Mouse (Mus musculus) liver, embryonic 14.5 days (tissue): Measurements from ENCODE around the gene Pou2f2. TPM values are rescaled to one million over a fixed set of nuclear protein-coding genes. Genes with fewer than 3 reads are reported as not detected.

Experiments used
- ATAC-seq: fragments of 200-750 bp; cut with Nextera tagmentation; 2 replicates; pipeline ENCODE4 v1.8.0; 2017; ENCODE audit warnings: moderate number of reproducible peaks, mild to moderate bottlenecking, moderate library complexity; ENCODE audit not compliant: insufficient read depth
- DNase-seq, 3 experiments: peaks; one replicate each; pipeline ENCODE4 v3.0.0-alpha.2; 2012 to 2013; ENCODE audit warnings: low read depth in 3 of 3, low spot score in 3 of 3
- H3K27ac ChIP-seq: fragments of 300-500 bp; sonication (generic); 2 replicates; pipeline ENCODE4 v1.5.1; 2014; ENCODE audit warnings: moderate library complexity, mild to moderate bottlenecking, control low read depth, inconsistent platforms
- H3K27me3 ChIP-seq: fragments of 300-500 bp; sonication (generic); 2 replicates; pipeline ENCODE4 v1.6.1; 2014; ENCODE audit warnings: mild to moderate bottlenecking, low read length, moderate library complexity; ENCODE audit not compliant: control insufficient read depth, insufficient read depth
- H3K36me3 ChIP-seq: fragments of 300-500 bp; sonication (generic); replicated peaks from 2 replicates; pipeline ENCODE4 v1.6.1; 2014; ENCODE audit warnings: low read depth; ENCODE audit not compliant: control insufficient read depth, insufficient read depth
- H3K4me1 ChIP-seq, 2 experiments: fragments of 200-500 bp in 1 of 2; fragments of 300-500 bp in 1 of 2; sonication (generic) in 1 of 2; replicated peaks; 2 replicates each; pipeline ENCODE4 v1.6.1; 2012 to 2014; ENCODE audit warnings: antibody characterized with exemption in 1 of 2, inconsistent platforms in 1 of 2, low read length in 1 of 2; ENCODE audit not compliant: control insufficient read depth in 2 of 2, insufficient read depth in 2 of 2
- H3K4me2 ChIP-seq: fragments of 300-500 bp; sonication (generic); 2 replicates; pipeline ENCODE4 v1.6.1; 2014; ENCODE audit warnings: low read depth, mild to moderate bottlenecking, control low read depth, moderate library complexity
- H3K4me3 ChIP-seq, 2 experiments: fragments of 200-500 bp in 1 of 2; fragments of 300-500 bp in 1 of 2; sonication (generic) in 1 of 2; 2 replicates each; pipeline ENCODE4 v1.5.1; 2012 to 2014; ENCODE audit warnings: low read depth in 2 of 2, low read length in 2 of 2, mild to moderate bottlenecking in 2 of 2, control low read depth in 1 of 2, inconsistent platforms in 1 of 2, moderate library complexity in 1 of 2; ENCODE audit not compliant: insufficient read depth in 1 of 2
- H3K9ac ChIP-seq: fragments of 300-500 bp; sonication (generic); replicated peaks from 2 replicates; pipeline ENCODE4 v1.6.1; 2014; ENCODE audit warnings: mild to moderate bottlenecking, control low read depth, moderate library complexity
- H3K9me3 ChIP-seq: fragments of 300-500 bp; sonication (generic); 2 replicates; pipeline ENCODE4 v1.6.1; 2016; ENCODE audit warnings: low read length, mixed read lengths; ENCODE audit not compliant: control insufficient read depth
- CTCF ChIP-seq: IDR thresholded peaks from 2 replicates; pipeline ENCODE4 v1.5.1; 2016; ENCODE audit warnings: antibody characterized with exemption, low read depth, control low read depth
- EP300 ChIP-seq: IDR thresholded peaks from 2 replicates; pipeline ENCODE4 v1.6.1; 2016; ENCODE audit warnings: antibody characterized with exemption, low read depth
- WGBS: fragments of 180-500 bp; shearing (Covaris S2); extraction: QIAGEN DNeasy Blood & Tissue Kit; methylation state at CpG from one replicate; pipeline ENCODE4 v1.1.7; 2014; ENCODE audit not compliant: insufficient replicate concordance; 5-methylcytosine and 5-hydroxymethylcytosine counted together
- polyA plus RNA-seq, 2 experiments: library from polyadenylated mRNA; depleted of rRNA in 1 of 2; stranded (reverse) in 1 of 2; unstranded in 1 of 2; fragments of >200 nt; fragmentation: Nextera tagmentation in 1 of 2; extraction: Ambion mirVana in 1 of 2; gene quantifications; 2 replicates each; pipeline versions ENCODE4 v1.2.1 to v1.2.3; 2012 to 2014

Gene Pou2f2
- polyA plus RNA-seq, 2 experiments: 0.73 to 0.94 TPM

GRCm38 (mm10) chr7:25150151-25150663, 29.3 kb downstream of the Pou2f2 start:
- Histone ChIP-seq H3K36me3 (no peaks in the 10 kb centered on the region), H3K4me2 (no peak overlapping the region), H3K27ac (no peak overlapping the region), H3K9ac (no peak overlapping the region), H3K4me3 (no peak overlapping the region), H3K27me3 (peaks cover 33% of the 10 kb centered on the region), H3K4me1 (peaks cover 11 to 16% of the 10 kb centered on the region in 2 experiments), H3K9me3 (no peaks in the 10 kb centered on the region)
- TF ChIP-seq EP300: no peak
- no peak for TF ChIP-seq CTCF
- ATAC-seq: no peak
- no peak for DNase-seq
- 0% methylated on average over 10 of the region's 18 CpGs for WGBS

DNA sequence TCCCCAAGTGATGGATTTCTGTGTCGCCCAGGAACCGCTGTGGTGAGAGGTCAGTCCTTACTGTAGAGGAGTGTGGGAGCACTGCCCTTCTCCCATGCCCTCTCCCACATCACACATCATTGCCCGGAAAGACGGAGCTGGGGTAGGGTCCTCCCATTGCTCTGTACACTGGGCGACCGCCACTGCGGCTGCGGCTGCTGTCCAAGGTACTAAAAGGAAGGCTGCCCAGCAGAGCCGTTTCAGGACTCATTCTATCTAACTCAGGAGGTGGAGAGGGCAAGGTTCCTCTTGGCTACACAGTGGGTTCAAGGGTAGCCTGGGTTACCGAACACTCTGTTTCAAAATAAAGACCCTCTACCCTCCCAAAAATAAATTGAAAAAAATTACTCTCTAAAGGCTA, 33.6 kb downstream of the Pou2f2 start:
- no peak overlapping the region for H3K4me2 ChIP-seq
- no peaks in the 10 kb centered on the region for H3K9me3 ChIP-seq
- DNase-seq (no peak), ATAC-seq (no peak)
- H3K36me3 ChIP-seq: no peaks in the 10 kb centered on the region
- H3K27me3 ChIP-seq: peaks cover 21% of the 10 kb centered on the region
- H3K4me3 ChIP-seq: no peak overlapping the region
- H3K27ac ChIP-seq: no peak overlapping the region
- 9% methylated on average over 10 of the region's 10 CpGs for WGBS
- H3K9ac ChIP-seq: no peak overlapping the region
- H3K4me1 ChIP-seq: no peaks in the 10 kb centered on the region
- no peak for TF ChIP-seq EP300
- no peak for TF ChIP-seq CTCF

DNA sequence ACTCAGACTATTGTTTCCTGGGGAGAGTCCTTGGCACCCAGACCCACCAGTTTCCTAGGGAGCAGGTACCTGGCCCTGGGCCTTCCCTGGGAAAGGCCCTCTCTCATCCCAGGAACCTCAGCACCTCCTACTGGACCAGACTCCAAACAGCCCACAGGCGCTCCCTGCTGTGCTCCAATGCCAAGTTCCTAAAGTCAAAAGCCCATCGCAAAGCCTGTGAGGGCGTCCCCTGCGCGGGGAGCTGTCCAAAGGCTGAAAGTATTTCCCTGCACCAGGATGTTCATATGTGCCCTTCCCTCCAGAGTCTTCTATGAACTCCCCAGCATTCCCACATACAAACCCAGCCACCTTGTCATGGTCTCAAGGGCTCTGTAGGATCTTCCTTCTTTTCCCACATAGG, 37.8 kb downstream of the Pou2f2 start:
- no peak for ATAC-seq

GRCm38 (mm10) chr7:25137553-25137952, 42.0 kb downstream of the Pou2f2 start:
- 27% methylated on average over 3 of the region's 3 CpGs for WGBS
- DNase-seq (no peak), ATAC-seq (no peak)
- Histone ChIP-seq H3K4me1 (peaks cover 0 to 2% of the 10 kb centered on the region in 2 experiments; a peak in 1 of 4 replicates), H3K9ac (no peak overlapping the region), H3K4me3 (no peak overlapping the region), H3K9me3 (no peaks in the 10 kb centered on the region), H3K27ac (no peak overlapping the region), H3K27me3 (peaks cover 20% of the 10 kb centered on the region), H3K36me3 (no peaks in the 10 kb centered on the region), H3K4me2 (no peak overlapping the region)
- TF ChIP-seq CTCF (no peak), EP300 (no peak)

More for the DNA sequence above, 37.8 kb downstream of the Pou2f2 start:
- TF ChIP-seq CTCF: peak; percentile 13; the same call in 1 of the 2 replicates
- TF ChIP-seq EP300: no peak
- Histone ChIP-seq H3K27ac (no peak overlapping the region), H3K4me2 (no peak overlapping the region), H3K9me3 (no peaks in the 10 kb centered on the region), H3K9ac (no peak overlapping the region), H3K4me3 (no peak overlapping the region), H3K36me3 (no peaks in the 10 kb centered on the region), H3K4me1 (no peaks in the 10 kb centered on the region), H3K27me3 (no peaks in the 10 kb centered on the region; the same call in 1 of the 2 replicates)
- peak in 1 of 3 experiments; percentile 26 for DNase-seq
- 2% methylated on average over 5 of the region's 5 CpGs for WGBS

DNA sequence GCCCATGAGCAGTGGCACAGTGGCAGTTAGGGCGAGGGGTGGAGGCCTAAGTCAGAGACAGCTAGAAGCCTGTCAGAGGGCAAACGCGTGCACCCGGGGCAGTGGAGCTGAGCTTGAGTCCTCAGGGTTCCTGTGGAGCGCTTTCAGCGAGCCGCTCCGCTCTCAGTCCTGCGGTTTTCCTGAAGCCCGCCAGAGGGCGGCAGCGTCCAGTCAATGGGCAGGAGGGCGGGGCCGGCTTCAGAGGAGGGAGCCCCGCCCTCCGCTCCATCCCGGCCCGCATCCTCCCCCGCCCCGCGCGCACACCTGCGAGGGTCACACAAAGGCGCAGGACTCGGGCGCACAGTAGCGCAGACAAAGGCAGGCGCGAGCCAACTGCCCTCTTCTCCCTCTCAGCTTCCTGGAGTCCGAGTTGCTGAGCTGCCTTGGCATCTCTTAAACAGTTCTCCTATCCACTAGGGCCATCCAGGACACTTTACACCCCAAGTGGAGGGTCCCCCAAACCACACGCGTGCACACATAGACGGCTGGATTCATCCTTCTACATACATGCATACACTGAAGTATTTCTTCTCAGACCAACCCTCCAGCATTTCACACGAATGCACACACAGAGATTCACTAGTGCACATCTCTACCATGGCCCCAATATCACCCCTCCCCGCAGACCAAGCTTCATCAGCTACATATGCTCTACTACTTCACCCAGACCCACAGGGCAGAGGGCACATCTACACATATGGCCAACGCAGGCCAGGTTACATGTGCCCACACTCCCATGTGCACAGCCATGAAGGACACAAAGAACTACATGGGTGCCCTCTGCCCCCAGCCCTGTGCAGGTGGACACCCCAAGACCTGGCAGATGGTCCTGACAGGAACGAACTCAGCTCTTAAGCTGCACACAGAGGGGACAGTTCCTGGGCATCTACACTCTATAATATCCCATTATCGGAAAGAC, 46.2 kb downstream of the Pou2f2 start:
- DNase-seq (peak; percentile 54 to 62 (median 56)), ATAC-seq (peak; percentile 63; the same call in 1 of the 2 replicates)
- Histone ChIP-seq H3K4me2 (peak overlapping the region; percentile 59), H3K9ac (no peak overlapping the region), H3K27ac (no peak overlapping the region), H3K9me3 (no peaks in the 10 kb centered on the region), H3K4me3 (no peak overlapping the region), H3K27me3 (peaks cover 26% of the 10 kb centered on the region), H3K36me3 (no peaks in the 10 kb centered on the region), H3K4me1 (peaks cover 0 to 2% of the 10 kb centered on the region in 2 experiments; a peak in 1 of 4 replicates)
- WGBS: 8% methylated on average over 33 of the region's 38 CpGs
- TF ChIP-seq EP300 (no peak), CTCF (peak; percentile 90)
